Mouse (Mus musculus): ENCODE measurements around the gene Cant1.

DNA sequence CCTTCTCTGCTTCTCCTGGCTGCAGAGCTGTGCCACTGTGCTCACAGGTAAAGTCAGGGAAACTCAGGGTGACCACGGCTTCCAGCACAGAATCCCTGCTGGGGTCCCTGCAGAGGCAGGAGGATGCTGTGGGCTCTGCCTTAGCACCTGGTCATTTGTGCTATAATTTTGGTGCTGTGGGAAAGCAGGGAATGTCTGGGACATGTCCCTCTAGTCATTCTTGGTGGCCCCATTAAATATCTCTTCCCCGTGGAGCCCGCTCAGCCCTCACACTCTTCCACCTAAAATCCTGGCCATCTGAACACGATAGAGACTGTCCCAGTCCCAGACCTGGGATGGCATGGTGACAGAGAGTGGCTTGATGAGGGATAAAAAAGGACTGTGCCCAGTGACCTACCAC is 54.9 kb downstream of the Cant1 start:
- no peak for TF ChIP-seq MAFK (IDR thresholded peaks at IDR 0.05; ENCODE audit: insufficient read depth, low read depth, low read length)
- TF ChIP-seq HCFC1 (IDR thresholded peaks at IDR 0.05; ENCODE audit: borderline replicate concordance, insufficient read depth, low read length), result no peak
- TF ChIP-seq ZC3H11A (IDR thresholded peaks at IDR 0.05; ENCODE audit: borderline replicate concordance, low read depth, low read length), result no peak
- no peak for TF ChIP-seq ZNF384 (IDR thresholded peaks at IDR 0.05; ENCODE audit: low read depth, low read length)
- no peak for TF ChIP-seq CHD2 (IDR thresholded peaks at IDR 0.05; ENCODE audit: low read depth, low read length)
